Mouse (Mus musculus): ENCODE measurements around the gene Nfib. TPM values are rescaled to one million over a fixed set of nuclear protein-coding genes. Genes with fewer than 3 reads are reported as not detected.

The Nfib gene
- polyA plus RNA-seq, 2 experiments: 57.3 to 126 TPM

- WGBS: 81% methylated on average over 6 of the region's 6 CpGs
- DNase-seq (ENCODE audit: low spot score) (no peak), ATAC-seq (ENCODE audit: low FRiP score, low read depth) (no peak)
- no peak overlapping the region for H3K27ac ChIP-seq (replicated peaks; ENCODE audit: low read depth, low read length)
- no peak overlapping the region for H3K4me2 ChIP-seq (replicated peaks; ENCODE audit: low read depth, low read length, severe bottlenecking)
- no peak for TF ChIP-seq POLR2A (IDR thresholded peaks at IDR 0.05; ENCODE audit: borderline replicate concordance, extremely low read depth, insufficient read depth, insufficient read length)
- H3K9ac ChIP-seq (ENCODE audit: low read depth, low read length, severe bottlenecking): no peak overlapping the region
- no peaks in the 10 kb centered on the region for H3K27me3 ChIP-seq (ENCODE audit: control insufficient read depth, insufficient read depth, low read length)
- no peak overlapping the region for H3K4me3 ChIP-seq (replicated peaks; ENCODE audit: low read length)
- no peaks in the 10 kb centered on the region for H3K9me3 ChIP-seq (ENCODE audit: control insufficient read depth, low read length)
- peaks cover 13% of the 10 kb centered on the region for H3K4me1 ChIP-seq (ENCODE audit: control insufficient read depth, insufficient read depth, low read length)
- no peaks in the 10 kb centered on the region for H3K36me3 ChIP-seq (ENCODE audit: control insufficient read depth, insufficient read depth, low read length)
Measured at GRCm38 (mm10) chr4:82709666-82710065, 4.1 kb upstream of the Nfib start.

DNA sequence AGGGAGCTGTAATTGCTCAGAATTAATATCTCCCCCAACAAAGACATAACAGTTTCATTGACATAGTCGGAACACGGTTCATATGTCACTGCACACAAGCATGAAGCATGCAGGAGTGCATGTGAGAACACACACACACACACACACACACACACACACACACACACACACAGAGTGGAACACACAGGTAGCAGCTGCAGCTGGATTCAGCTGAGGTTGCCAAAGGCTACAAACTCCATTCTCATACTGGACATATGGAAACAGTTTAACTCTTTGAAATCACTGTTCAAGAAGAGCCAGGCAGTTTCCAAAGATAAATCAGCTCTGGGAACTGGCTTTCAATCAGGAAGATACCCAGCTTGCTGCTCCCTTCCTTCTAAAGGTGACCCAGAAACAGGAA is 462 bp upstream of the Nfib start:
- ATAC-seq (ENCODE audit: low FRiP score, low read depth): no peak
- no peak overlapping the region for H3K27ac ChIP-seq (replicated peaks; ENCODE audit: low read depth, low read length)

DNA sequence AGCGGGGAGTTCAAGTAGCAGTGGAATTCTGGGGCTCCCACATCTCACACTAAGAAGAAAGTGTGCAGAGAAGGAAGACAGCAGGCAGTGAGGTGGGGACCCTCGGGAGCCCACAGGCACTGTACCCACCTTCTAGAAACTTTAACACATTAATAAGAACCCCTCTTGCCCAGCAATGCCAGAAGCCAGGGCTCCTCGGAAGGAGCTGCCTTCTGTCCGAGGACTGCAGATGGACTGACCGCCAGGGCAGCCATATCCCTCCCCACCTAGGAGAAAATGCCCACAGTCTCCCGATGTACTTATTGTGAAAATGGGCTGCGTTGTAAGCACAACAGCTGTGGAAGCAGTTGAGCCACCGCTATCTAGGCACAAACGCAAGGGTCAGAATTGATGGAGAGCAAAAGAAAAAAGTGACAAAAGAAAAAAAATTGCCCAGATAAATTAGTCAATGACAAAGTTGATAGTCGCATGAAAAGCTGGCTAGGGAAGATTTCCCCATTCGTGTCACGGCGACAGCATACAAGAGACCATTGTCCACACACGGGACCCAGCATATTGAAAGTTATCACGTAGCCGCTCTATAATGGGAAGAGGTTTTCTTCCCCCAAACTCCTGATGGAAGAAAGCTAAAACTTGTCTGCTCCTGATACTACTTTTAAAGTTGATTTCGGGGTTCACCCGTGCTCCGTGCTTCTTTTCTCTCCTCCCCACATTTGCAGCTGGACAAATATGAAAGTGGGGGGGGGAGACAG is 1.3 kb downstream of the Nfib start:
- H3K4me3 ChIP-seq (replicated peaks; ENCODE audit: low read length): no peak overlapping the region
- H3K27ac ChIP-seq (replicated peaks; ENCODE audit: low read depth, low read length): no peak overlapping the region
- H3K36me3 ChIP-seq (ENCODE audit: control insufficient read depth, insufficient read depth, low read length): no peaks in the 10 kb centered on the region
- no peak overlapping the region for H3K4me2 ChIP-seq (replicated peaks; ENCODE audit: low read depth, low read length, severe bottlenecking)
- no peak overlapping the region for H3K9ac ChIP-seq (ENCODE audit: low read depth, low read length, severe bottlenecking)
- no peaks in the 10 kb centered on the region for H3K27me3 ChIP-seq (ENCODE audit: control insufficient read depth, insufficient read depth, low read length)
- no peak for DNase-seq (ENCODE audit: low spot score)
- H3K9me3 ChIP-seq (ENCODE audit: control insufficient read depth, low read length): no peaks in the 10 kb centered on the region
- 85% methylated on average over 19 of the region's 19 CpGs for WGBS
- H3K4me1 ChIP-seq (ENCODE audit: control insufficient read depth, insufficient read depth, low read length): peaks cover 10% of the 10 kb centered on the region
- ATAC-seq (ENCODE audit: low FRiP score, low read depth): no peak
- no peak for TF ChIP-seq POLR2A (IDR thresholded peaks at IDR 0.05; ENCODE audit: borderline replicate concordance, extremely low read depth, insufficient read depth, insufficient read length)

More for the DNA sequence above, 462 bp upstream of the Nfib start:
- Histone ChIP-seq H3K36me3 (ENCODE audit: control insufficient read depth, insufficient read depth, low read length) (no peaks in the 10 kb centered on the region), H3K4me3 (replicated peaks; ENCODE audit: low read length) (no peak overlapping the region), H3K9ac (ENCODE audit: low read depth, low read length, severe bottlenecking) (no peak overlapping the region; the same call in 1 of the 2 replicates), H3K4me1 (ENCODE audit: control insufficient read depth, insufficient read depth, low read length) (peaks cover 10% of the 10 kb centered on the region), H3K9me3 (ENCODE audit: control insufficient read depth, low read length) (no peaks in the 10 kb centered on the region), H3K4me2 (replicated peaks; ENCODE audit: low read depth, low read length, severe bottlenecking) (no peak overlapping the region), H3K27me3 (ENCODE audit: control insufficient read depth, insufficient read depth, low read length) (no peaks in the 10 kb centered on the region)
- 39% methylated on average over 2 of the region's 2 CpGs for WGBS
- DNase-seq (ENCODE audit: low spot score): peak; percentile 30
- TF ChIP-seq POLR2A (IDR thresholded peaks at IDR 0.05; ENCODE audit: borderline replicate concordance, extremely low read depth, insufficient read depth, insufficient read length): no peak

DNA sequence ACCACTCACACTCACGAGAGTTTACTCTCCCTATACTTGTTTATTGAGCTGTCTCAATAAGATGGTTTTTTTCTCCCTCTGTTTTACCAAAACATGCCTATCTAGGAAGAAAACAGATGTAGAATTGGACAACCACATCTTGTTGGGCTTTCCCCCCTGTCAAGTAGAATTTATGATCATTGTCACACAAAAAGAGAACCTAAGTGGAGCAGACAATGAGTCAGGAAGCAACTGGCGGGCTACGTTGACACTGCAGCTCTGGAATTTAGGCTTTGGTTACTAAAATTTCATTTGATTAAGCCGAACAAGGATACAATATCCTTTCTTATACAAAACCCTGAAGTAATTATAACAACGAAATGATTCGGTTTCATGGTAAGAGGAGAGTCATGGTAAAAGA is 2.7 kb downstream of the Nfib start:
- ATAC-seq (ENCODE audit: low FRiP score, low read depth) (no peak), DNase-seq (ENCODE audit: low spot score) (no peak)
- Histone ChIP-seq H3K4me3 (replicated peaks; ENCODE audit: low read length) (no peak overlapping the region), H3K9ac (ENCODE audit: low read depth, low read length, severe bottlenecking) (no peak overlapping the region), H3K4me2 (replicated peaks; ENCODE audit: low read depth, low read length, severe bottlenecking) (no peak overlapping the region), H3K27me3 (ENCODE audit: control insufficient read depth, insufficient read depth, low read length) (no peaks in the 10 kb centered on the region), H3K27ac (replicated peaks; ENCODE audit: low read depth, low read length) (no peak overlapping the region), H3K9me3 (ENCODE audit: control insufficient read depth, low read length) (no peaks in the 10 kb centered on the region), H3K4me1 (ENCODE audit: control insufficient read depth, insufficient read depth, low read length) (peaks cover 10% of the 10 kb centered on the region; the same call in 1 of the 2 replicates), H3K36me3 (ENCODE audit: control insufficient read depth, insufficient read depth, low read length) (no peaks in the 10 kb centered on the region)
- no peak for TF ChIP-seq POLR2A (IDR thresholded peaks at IDR 0.05; ENCODE audit: borderline replicate concordance, extremely low read depth, insufficient read depth, insufficient read length)
- WGBS: 55% methylated on average over 6 of the region's 6 CpGs

- no peak overlapping the region for H3K9ac ChIP-seq (ENCODE audit: low read depth, low read length, severe bottlenecking)
- no peak overlapping the region for H3K4me2 ChIP-seq (replicated peaks; ENCODE audit: low read depth, low read length, severe bottlenecking)
- H3K36me3 ChIP-seq (ENCODE audit: control insufficient read depth, insufficient read depth, low read length): no peaks in the 10 kb centered on the region
- DNase-seq (ENCODE audit: low spot score) (no peak), ATAC-seq (ENCODE audit: low FRiP score, low read depth) (no peak)
- H3K4me1 ChIP-seq (ENCODE audit: control insufficient read depth, insufficient read depth, low read length): peaks cover 17% of the 10 kb centered on the region
- no peak overlapping the region for H3K27ac ChIP-seq (replicated peaks; ENCODE audit: low read depth, low read length)
- H3K27me3 ChIP-seq (ENCODE audit: control insufficient read depth, insufficient read depth, low read length): no peaks in the 10 kb centered on the region
- H3K4me3 ChIP-seq (replicated peaks; ENCODE audit: low read length): no peak overlapping the region
- WGBS: 62% methylated on average over 11 of the region's 11 CpGs
- no peak for TF ChIP-seq POLR2A (IDR thresholded peaks at IDR 0.05; ENCODE audit: borderline replicate concordance, extremely low read depth, insufficient read depth, insufficient read length)
- no peaks in the 10 kb centered on the region for H3K9me3 ChIP-seq (ENCODE audit: control insufficient read depth, low read length)
Measured at GRCm38 (mm10) chr4:82699504-82699903, 6.0 kb downstream of the Nfib start.

All from limb, embryonic 14.5 days (tissue).